Mouse (Mus musculus) brown adipose tissue, adult 24 weeks (tissue): Measurements from ENCODE around the gene Camk2b. TPM values are rescaled to one million over a fixed set of nuclear protein-coding genes. Genes with fewer than 3 reads are reported as not detected.
"Not testable (repeated sequence)": the region's sequence is repeated elsewhere in the genome, so short reads cannot be mapped to it uniquely, and the experiment has no call there.

Source experiments
- H3K27ac ChIP-seq: fragments of 200-500 bp; replicated peaks from 2 replicates; pipeline ENCODE4 v1.5.1; 2012; ENCODE audit warnings: low read depth, mild to moderate bottlenecking, low read length
- H3K4me1 ChIP-seq: fragments of 200-500 bp; 2 replicates; pipeline ENCODE4 v1.6.1; 2012; ENCODE audit warnings: low read length, mixed read lengths; ENCODE audit not compliant: control insufficient read depth, insufficient read depth, insufficient read length
- H3K4me3 ChIP-seq: fragments of 200-500 bp; 2 replicates; pipeline ENCODE4 v1.5.1; 2012; ENCODE audit warnings: low read depth, mild to moderate bottlenecking, low read length, moderate library complexity; ENCODE audit not compliant: insufficient read depth
- polyA plus RNA-seq: library from polyadenylated mRNA; stranded (reverse); fragments of >200 nt; gene quantifications from 2 replicates; pipeline ENCODE4 v1.2.4, GENCODE M21; 2012; ENCODE audit not compliant: missing spikeins, insufficient read depth, insufficient read length

Gene Camk2b
- 12.1 and 18.6 TPM in 2 replicates for polyA plus RNA-seq

GRCm38 (mm10) chr11:6066176-6066575 is at the start of gene Camk2b:
TSS of gene Camk2b (minus strand) at chr11:6066362.
- no peaks in the 10 kb centered on the region for H3K4me1 ChIP-seq
- H3K4me3 ChIP-seq: peak within 1 kb of the TSS; percentile 37
- H3K27ac ChIP-seq: no peak within 1 kb of the TSS

- Histone ChIP-seq H3K4me3 (no peak overlapping the region), H3K4me1 (no peaks in the 10 kb centered on the region), H3K27ac (no peak overlapping the region)
Measured at GRCm38 (mm10) chr11:6111734-6112484, 45.7 kb upstream of the Camk2b start.

GRCm38 (mm10) chr11:6109990-6110389 is 43.8 kb upstream of the Camk2b start:
- H3K4me1 ChIP-seq: no peaks in the 10 kb centered on the region
- no peak overlapping the region for H3K27ac ChIP-seq
- no peak overlapping the region for H3K4me3 ChIP-seq

GRCm38 (mm10) chr11:6108296-6108695 is 42.1 kb upstream of the Camk2b start:
- Histone ChIP-seq H3K27ac (no peak overlapping the region), H3K4me3 (no peak overlapping the region), H3K4me1 (no peaks in the 10 kb centered on the region)

- H3K27ac ChIP-seq: no peak overlapping the region
Measured at GRCm38 (mm10) chr11:6107722-6108121, 41.6 kb upstream of the Camk2b start.

GRCm38 (mm10) chr11:6104734-6105133 is 38.6 kb upstream of the Camk2b start:
- Histone ChIP-seq H3K4me3 (no peak overlapping the region), H3K4me1 (no peaks in the 10 kb centered on the region), H3K27ac (no peak overlapping the region)

More at GRCm38 (mm10) chr11:6107722-6108121, 41.6 kb upstream of the Camk2b start:
- Histone ChIP-seq H3K4me1 (no peaks in the 10 kb centered on the region), H3K4me3 (no peak overlapping the region)

- H3K4me1 ChIP-seq, H3K27ac ChIP-seq, H3K4me3 ChIP-seq: not testable (repeated sequence)
Measured at GRCm38 (mm10) chr11:6096637-6097036, 30.5 kb upstream of the Camk2b start.

GRCm38 (mm10) chr11:6086991-6087390 is 20.8 kb upstream of the Camk2b start:
- Histone ChIP-seq H3K27ac (no peak overlapping the region), H3K4me3 (no peak overlapping the region), H3K4me1 (no peaks in the 10 kb centered on the region)

GRCm38 (mm10) chr11:6078737-6079136 is 12.6 kb upstream of the Camk2b start:
- Histone ChIP-seq H3K4me3 (no peak overlapping the region), H3K27ac (no peak overlapping the region), H3K4me1 (no peaks in the 10 kb centered on the region; the same call in 1 of the 2 replicates)

- H3K4me3 ChIP-seq: no peak overlapping the region
- H3K4me1 ChIP-seq: no peaks in the 10 kb centered on the region; the same call in 1 of the 2 replicates
- H3K27ac ChIP-seq: no peak overlapping the region
Measured at GRCm38 (mm10) chr11:6075618-6076066, 9.5 kb upstream of the Camk2b start.

- no peak overlapping the region for H3K27ac ChIP-seq
- H3K4me1 ChIP-seq: no peaks in the 10 kb centered on the region
Measured at GRCm38 (mm10) chr11:6068181-6068957, 2.2 kb upstream of the Camk2b start.

GRCm38 (mm10) chr11:6067160-6067559 is 998 bp upstream of the Camk2b start:
- no peak overlapping the region for H3K27ac ChIP-seq
- H3K4me3 ChIP-seq: no peak overlapping the region
- no peaks in the 10 kb centered on the region for H3K4me1 ChIP-seq

More at GRCm38 (mm10) chr11:6068181-6068957, 2.2 kb upstream of the Camk2b start:
- H3K4me3 ChIP-seq: no peak overlapping the region

GRCm38 (mm10) chr11:6065551-6066121 is 526 bp downstream of the Camk2b start:
- Histone ChIP-seq H3K4me3 (peak overlapping the region; percentile 37), H3K4me1 (no peaks in the 10 kb centered on the region), H3K27ac (no peak overlapping the region)

- Histone ChIP-seq H3K4me3 (peak overlapping the region; percentile 37), H3K27ac (no peak overlapping the region), H3K4me1 (no peaks in the 10 kb centered on the region)
Measured at GRCm38 (mm10) chr11:6065046-6065521, 1.1 kb downstream of the Camk2b start.
